Mouse (Mus musculus) urinary bladder, postnatal 25 days (tissue): Measurements from ENCODE around the gene Tpst1.

Experiments
- DNase-seq: peaks from one replicate; pipeline ENCODE4 v3.0.0; 2022; ENCODE audit warnings: low spot score

The Tpst1 gene

GRCm38 (mm10) chr5:130144334-130145312 lies 71.5 kb downstream of the Tpst1 start, which contains the start of gene Kctd7:
Gene Kctd7 (plus strand): TSS chr5:130144861.
- peak; percentile 90 for DNase-seq

GRCm38 (mm10) chr5:130145961-130146360 lies 72.8 kb downstream of the Tpst1 start:
- DNase-seq, result no peak

GRCm38 (mm10) chr5:130149726-130150310 lies 76.7 kb downstream of the Tpst1 start:
- DNase-seq, result no peak

- DNase-seq, result no peak
These were observed 81.2 kb downstream of the Tpst1 start for GRCm38 (mm10) chr5:130154286-130154685.

GRCm38 (mm10) chr5:130158545-130158944 lies 85.4 kb downstream of the Tpst1 start:
- DNase-seq, result no peak

- no peak for DNase-seq
These were observed 86.7 kb downstream of the Tpst1 start for GRCm38 (mm10) chr5:130159761-130160201.

- peak; percentile 86 for DNase-seq
These were observed 90.5 kb downstream of the Tpst1 start for GRCm38 (mm10) chr5:130163670-130164069.

GRCm38 (mm10) chr5:130165213-130165612 lies 92.1 kb downstream of the Tpst1 start:
- no peak for DNase-seq

- no peak for DNase-seq
These were observed 96.0 kb downstream of the Tpst1 start for GRCm38 (mm10) chr5:130169109-130169508.

- DNase-seq, result no peak
These were observed 97.7 kb downstream of the Tpst1 start for GRCm38 (mm10) chr5:130170666-130171422.

GRCm38 (mm10) chr5:130171423-130171954 lies 98.4 kb downstream of the Tpst1 start, which contains the start of gene Rabgef1:
Gene Rabgef1 (plus strand): TSS chr5:130171798.
- peak; percentile 92 for DNase-seq

- DNase-seq, result peak; percentile 42
These were observed 99.0 kb downstream of the Tpst1 start for GRCm38 (mm10) chr5:130171956-130172601.

- DNase-seq, result no peak
These were observed 99.9 kb downstream of the Tpst1 start for GRCm38 (mm10) chr5:130173012-130173411.

GRCm38 (mm10) chr5:130177871-130178270 lies 104.7 kb downstream of the Tpst1 start:
- DNase-seq, result no peak

- no peak for DNase-seq
These were observed 107.2 kb downstream of the Tpst1 start for GRCm38 (mm10) chr5:130180362-130180761.

- DNase-seq, result no peak
These were observed 108.8 kb downstream of the Tpst1 start for GRCm38 (mm10) chr5:130181740-130182540.

- no peak for DNase-seq
These were observed 109.4 kb downstream of the Tpst1 start for GRCm38 (mm10) chr5:130182541-130182821.

- no peak for DNase-seq
These were observed 111.2 kb downstream of the Tpst1 start for GRCm38 (mm10) chr5:130184193-130184856.

- DNase-seq, result no peak
These were observed 112.2 kb downstream of the Tpst1 start for GRCm38 (mm10) chr5:130185312-130185711.
